Mouse (Mus musculus) spleen, adult 2 months (tissue): ENCODE measurements around the gene Syngr1.

Experiments
- CTCF ChIP-seq: fragments of 200-500 bp; IDR thresholded peaks from 2 replicates; pipeline ENCODE4 v1.5.1; 2011; ENCODE audit warnings: mild to moderate bottlenecking, inconsistent platforms; ENCODE audit not compliant: insufficient read depth, insufficient read length, insufficient replicate concordance; ENCODE audit errors: extremely low read depth
- POLR2A ChIP-seq: fragments of 200-500 bp; IDR thresholded peaks from 2 replicates; pipeline ENCODE4 v1.6.1; 2011; ENCODE audit warnings: low read depth, low read length, inconsistent platforms

DNA sequence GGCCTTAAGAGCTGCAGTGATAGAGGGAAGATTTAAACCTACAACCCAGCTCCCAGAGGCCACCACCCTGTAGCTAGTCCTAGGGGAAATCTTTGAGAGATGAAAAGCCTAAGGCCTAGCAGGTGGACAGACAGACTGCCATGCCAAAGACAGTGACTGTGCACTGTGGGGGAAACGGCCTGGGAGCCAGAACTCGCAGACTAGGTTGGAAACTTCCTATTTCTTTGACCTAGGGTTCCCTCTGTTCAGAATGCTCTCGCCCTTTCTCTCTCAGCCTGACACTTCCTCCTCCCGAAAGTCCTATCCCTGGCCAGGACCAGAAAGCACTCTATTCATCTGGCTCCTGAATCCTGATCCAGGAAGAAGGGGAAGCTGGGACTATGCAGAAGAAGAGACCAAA, 49.0 kb upstream of the Syngr1 start:
- TF ChIP-seq POLR2A (no peak), CTCF (no peak)
